Mouse (Mus musculus) gastrocnemius, adult 2 months (tissue): ENCODE data around the gene Riox2. TPM values are rescaled to one million over a fixed set of nuclear protein-coding genes. Genes with fewer than 3 reads are reported as not detected.
"Not testable (repeated sequence)": the region's sequence is repeated elsewhere in the genome, so short reads cannot be mapped to it uniquely, and the experiment has no call there.

Experiments used
- DNase-seq: peaks from one replicate; pipeline ENCODE4 v3.0.0; 2022
- H3K27ac ChIP-seq: fragments of 200-600 bp; 2 replicates; pipeline ENCODE4 v1.8.1; 2022; ENCODE audit warnings: mild to moderate bottlenecking
- H3K4me3 ChIP-seq: fragments of 200-600 bp; 2 replicates; pipeline ENCODE4 v1.8.1; 2022; ENCODE audit warnings: mild to moderate bottlenecking, moderate library complexity
- CTCF ChIP-seq: fragments of 200-600 bp; IDR thresholded peaks from 2 replicates; pipeline ENCODE4 v1.8.1; 2022; ENCODE audit warnings: antibody characterized with exemption, mild to moderate bottlenecking, moderate library complexity
- intact Hi-C: fragments of 180-260 bp; cut with DNase I; formaldehyde crosslinking; loops from one replicate; pipeline ENCODE4 v1.15.1; 2025
- long read RNA-seq, 2 experiments: library from polyadenylated mRNA; stranded (forward); transcript quantifications; one replicate each; pipeline ENCODE4 v2.0.0; 2021
- total RNA-seq, 2 experiments: library from RNA; stranded (reverse); gene quantifications; 2 replicates each; pipeline ENCODE4 v1.2.3; 2021

The Riox2 gene
- 10 to 100 TPM; 11.6 to 15.2 TPM for total RNA-seq
- long read RNA-seq, experiment 1, transcript Riox2-201 (10 exons, 2,159 nt) = major isoform, 15 of 22 reads
- long read RNA-seq, experiment 1, partial matches to known transcripts = 5 of 22 reads
- long read RNA-seq, experiment 1, other reads (novel, unspliced or antisense) = 2 of 22 reads
- long read RNA-seq, experiment 2, transcript Riox2-201 (10 exons, 2,159 nt) = major isoform, 21 of 25 reads
- long read RNA-seq, experiment 2, partial matches to known transcripts = 2 of 25 reads
- long read RNA-seq, experiment 2, other reads (novel, unspliced or antisense) = 2 of 25 reads

- Histone ChIP-seq H3K27ac (peak within 1 kb of the TSS; percentile 93), H3K4me3 (peak within 1 kb of the TSS; percentile 84)
- peak; percentile 88 for DNase-seq
- intact Hi-C loops = loop anchor here (5.0 kb wide), 1 partner anchor 131 kb away; the partner anchor contains the start of gene Crybg3
- TF ChIP-seq CTCF = no peak
These were observed at the start of gene Riox2 for GRCm38 (mm10) chr16:59471637-59472278. Riox2 (plus strand) TSS chr16:59471775.

- intact Hi-C loops = no loop called here
- no peak for TF ChIP-seq CTCF
- H3K27ac ChIP-seq = no peak overlapping the region
- no peak overlapping the region for H3K4me3 ChIP-seq
- DNase-seq = no peak
These were observed 43.6 kb upstream of the Riox2 start for GRCm38 (mm10) chr16:59427960-59428359.

GRCm38 (mm10) chr16:59433181-59433580 lies 38.4 kb upstream of the Riox2 start:
- DNase-seq = no peak
- Histone ChIP-seq H3K27ac (no peak overlapping the region), H3K4me3 (no peak overlapping the region)
- intact Hi-C loops = no loop called here
- no peak for TF ChIP-seq CTCF

- no peak overlapping the region for H3K27ac ChIP-seq
- no peak overlapping the region for H3K4me3 ChIP-seq
- DNase-seq = no peak
- no peak for TF ChIP-seq CTCF
- intact Hi-C loops = no loop called here
These were observed 26.6 kb upstream of the Riox2 start for GRCm38 (mm10) chr16:59444880-59445559.

- Histone ChIP-seq H3K4me3 (no peak overlapping the region), H3K27ac (no peak overlapping the region)
- DNase-seq = no peak
- intact Hi-C loops = no loop called here
- TF ChIP-seq CTCF = no peak
These were observed 23.4 kb upstream of the Riox2 start for GRCm38 (mm10) chr16:59448181-59448580.

- no peak for DNase-seq
- Histone ChIP-seq H3K27ac (no peak overlapping the region), H3K4me3 (no peak overlapping the region)
- TF ChIP-seq CTCF = no peak; the same call in 1 of the 2 replicates
- intact Hi-C loops = no loop called here
These were observed 22.5 kb upstream of the Riox2 start for GRCm38 (mm10) chr16:59449092-59449491.

- DNase-seq = no peak
- no peak for TF ChIP-seq CTCF
- H3K27ac ChIP-seq = no peak overlapping the region
- no peak overlapping the region for H3K4me3 ChIP-seq
- intact Hi-C loops = no loop called here
These were observed 19.8 kb upstream of the Riox2 start for GRCm38 (mm10) chr16:59451813-59452212.

- intact Hi-C loops, DNase-seq, H3K4me3 ChIP-seq, H3K27ac ChIP-seq: not testable (repeated sequence)
These were observed 12.2 kb upstream of the Riox2 start for GRCm38 (mm10) chr16:59459259-59459861.

GRCm38 (mm10) chr16:59463567-59463966 lies 8.0 kb upstream of the Riox2 start:
- no peak for TF ChIP-seq CTCF
- DNase-seq = no peak
- no peak overlapping the region for H3K4me3 ChIP-seq
- no peak overlapping the region for H3K27ac ChIP-seq
- intact Hi-C loops = no loop called here

GRCm38 (mm10) chr16:59463973-59464372 lies 7.6 kb upstream of the Riox2 start:
- intact Hi-C loops = no loop called here
- no peak for TF ChIP-seq CTCF
- Histone ChIP-seq H3K27ac (no peak overlapping the region), H3K4me3 (no peak overlapping the region)
- no peak for DNase-seq

GRCm38 (mm10) chr16:59469846-59470245 lies 1.7 kb upstream of the Riox2 start:
- intact Hi-C loops = loop anchor here (5.0 kb wide), 1 partner anchor 132 kb away; the partner anchor contains the start of gene Crybg3
- TF ChIP-seq CTCF = no peak
- DNase-seq = no peak
- Histone ChIP-seq H3K27ac (no peak overlapping the region), H3K4me3 (no peak overlapping the region)

GRCm38 (mm10) chr16:59472546-59472945 lies 971 bp downstream of the Riox2 start:
- DNase-seq = no peak
- Histone ChIP-seq H3K27ac (peak overlapping the region; percentile 93), H3K4me3 (peak overlapping the region; percentile 84)
- intact Hi-C loops = loop anchor here (5.0 kb wide), 1 partner anchor 130 kb away; the partner anchor contains the start of gene Crybg3
- no peak for TF ChIP-seq CTCF

GRCm38 (mm10) chr16:59474788-59475187 lies 3.2 kb downstream of the Riox2 start:
- intact Hi-C loops = loop anchor here (1.0 to 5.0 kb wide), 2 partner anchors 128 to 143 kb away; partner anchors contain the start of gene Crybg3
- peak; percentile 96 for TF ChIP-seq CTCF
- Histone ChIP-seq H3K27ac (no peak overlapping the region), H3K4me3 (no peak overlapping the region)
- peak; percentile 76 for DNase-seq
